Mouse (Mus musculus) liver, embryonic 16.5 days (tissue): ENCODE results near the gene Ngly1. TPM values are rescaled to one million over a fixed set of nuclear protein-coding genes. Genes with fewer than 3 reads are reported as not detected.

ENCODE experiments used
- ATAC-seq: fragments of 200-750 bp; cut with Nextera tagmentation; 2 replicates; pipeline ENCODE4 v1.8.0; 2017; ENCODE audit warnings: low read depth, mild to moderate bottlenecking, moderate number of reproducible peaks, moderate library complexity
- H3K27ac ChIP-seq: fragments of 300-500 bp; sonication (generic); 2 replicates; pipeline ENCODE4 v1.5.1; 2014; ENCODE audit warnings: mild to moderate bottlenecking, low read length
- H3K27me3 ChIP-seq: fragments of 300-500 bp; sonication (generic); 2 replicates; pipeline ENCODE4 v1.6.1; 2014; ENCODE audit warnings: low read depth, low read length, mixed read lengths; ENCODE audit not compliant: control insufficient read depth, insufficient read depth
- H3K36me3 ChIP-seq: fragments of 300-500 bp; sonication (generic); 2 replicates; pipeline ENCODE4 v1.6.1; 2014; ENCODE audit warnings: mild to moderate bottlenecking; ENCODE audit not compliant: control insufficient read depth, insufficient read depth
- H3K4me1 ChIP-seq: fragments of 300-500 bp; sonication (generic); 2 replicates; pipeline ENCODE4 v1.6.1; 2014; ENCODE audit warnings: low read depth, low read length, mixed read lengths; ENCODE audit not compliant: control insufficient read depth
- H3K4me2 ChIP-seq: fragments of 300-500 bp; sonication (generic); 2 replicates; pipeline ENCODE4 v1.6.1; 2014; ENCODE audit warnings: low read depth, low read length, mixed read lengths
- H3K4me3 ChIP-seq: fragments of 300-500 bp; sonication (generic); 2 replicates; pipeline ENCODE4 v1.5.1; 2014; ENCODE audit warnings: low read depth, mild to moderate bottlenecking, low read length
- H3K9ac ChIP-seq: fragments of 300-500 bp; sonication (generic); 2 replicates; pipeline ENCODE4 v1.6.1; 2014; ENCODE audit warnings: low read depth, low read length
- H3K9me3 ChIP-seq: fragments of 300-500 bp; sonication (generic); replicated peaks from 2 replicates; pipeline ENCODE4 v1.6.1; 2016; ENCODE audit warnings: low read length; ENCODE audit not compliant: control insufficient read depth
- WGBS: fragments of 180-500 bp; shearing (Covaris S2); extraction: QIAGEN DNeasy Blood & Tissue Kit; methylation state at CpG from one replicate; pipeline ENCODE4 v1.1.7; 2014; ENCODE audit not compliant: insufficient replicate concordance; 5-methylcytosine and 5-hydroxymethylcytosine counted together
- polyA plus RNA-seq: library from polyadenylated mRNA; unstranded; fragments of >200 nt; fragmentation: Nextera tagmentation; extraction: Ambion mirVana; gene quantifications from 2 replicates; pipeline ENCODE4 v1.2.1, GENCODE M21; 2015

Ngly1 gene
- polyA plus RNA-seq, 1 experiment from 2014 or later = 17.8 TPM

GRCm38 (mm10) chr14:16279196-16279595, 30.1 kb downstream of the Ngly1 start:
- Histone ChIP-seq H3K4me1 (no peaks in the 10 kb centered on the region), H3K9me3 (no peaks in the 10 kb centered on the region), H3K4me3 (no peak overlapping the region), H3K27me3 (no peaks in the 10 kb centered on the region), H3K9ac (no peak overlapping the region), H3K36me3 (peaks cover 3% of the 10 kb centered on the region; the same call in 1 of the 2 replicates), H3K4me2 (no peak overlapping the region), H3K27ac (no peak overlapping the region)
- ATAC-seq = no peak
- 76% methylated on average over 4 of the region's 4 CpGs for WGBS

GRCm38 (mm10) chr14:16283966-16284365, 34.9 kb downstream of the Ngly1 start:
- H3K4me3 ChIP-seq = no peak overlapping the region
- H3K4me2 ChIP-seq = no peak overlapping the region
- no peak overlapping the region for H3K27ac ChIP-seq
- peaks cover 3% of the 10 kb centered on the region; the same call in 1 of the 2 replicates for H3K36me3 ChIP-seq
- no peak overlapping the region for H3K9ac ChIP-seq
- no peaks in the 10 kb centered on the region for H3K4me1 ChIP-seq
- no peak for ATAC-seq
- no peaks in the 10 kb centered on the region for H3K27me3 ChIP-seq
- 82% methylated on average over 4 of the region's 4 CpGs for WGBS
- H3K9me3 ChIP-seq = no peaks in the 10 kb centered on the region

- peaks cover 10% of the 10 kb centered on the region for H3K36me3 ChIP-seq
- ATAC-seq = no peak
- H3K9me3 ChIP-seq = no peaks in the 10 kb centered on the region
- H3K27ac ChIP-seq = no peak overlapping the region
- WGBS = 44% methylated on average over 1 of the region's 1 CpGs
- no peak overlapping the region for H3K4me2 ChIP-seq
- no peak overlapping the region for H3K9ac ChIP-seq
- no peaks in the 10 kb centered on the region for H3K4me1 ChIP-seq
- H3K4me3 ChIP-seq = no peak overlapping the region
- no peaks in the 10 kb centered on the region for H3K27me3 ChIP-seq
Observed at GRCm38 (mm10) chr14:16292371-16292770, 43.3 kb downstream of the Ngly1 start.

GRCm38 (mm10) chr14:16293015-16293414, 43.9 kb downstream of the Ngly1 start:
- no peak overlapping the region for H3K4me3 ChIP-seq
- H3K36me3 ChIP-seq = peaks cover 10% of the 10 kb centered on the region
- ATAC-seq = no peak
- no peaks in the 10 kb centered on the region for H3K27me3 ChIP-seq
- no peak overlapping the region for H3K9ac ChIP-seq
- no peak overlapping the region for H3K27ac ChIP-seq
- H3K9me3 ChIP-seq = no peaks in the 10 kb centered on the region
- H3K4me2 ChIP-seq = no peak overlapping the region
- no peaks in the 10 kb centered on the region for H3K4me1 ChIP-seq

GRCm38 (mm10) chr14:16293921-16294320, 44.8 kb downstream of the Ngly1 start:
- 84% methylated on average over 1 of the region's 1 CpGs for WGBS
- peaks cover 10% of the 10 kb centered on the region for H3K36me3 ChIP-seq

GRCm38 (mm10) chr14:16296816-16297468, 47.9 kb downstream of the Ngly1 start:
- no peak for ATAC-seq

More at GRCm38 (mm10) chr14:16293921-16294320, 44.8 kb downstream of the Ngly1 start:
- Histone ChIP-seq H3K27ac (no peak overlapping the region), H3K9me3 (no peaks in the 10 kb centered on the region), H3K4me3 (no peak overlapping the region), H3K9ac (no peak overlapping the region), H3K4me1 (no peaks in the 10 kb centered on the region), H3K27me3 (no peaks in the 10 kb centered on the region), H3K4me2 (no peak overlapping the region)
- no peak for ATAC-seq

GRCm38 (mm10) chr14:16301735-16302134, 52.7 kb downstream of the Ngly1 start:
- no peak for ATAC-seq
- WGBS = 87% methylated on average over 5 of the region's 5 CpGs
- no peak overlapping the region for H3K4me2 ChIP-seq
- no peaks in the 10 kb centered on the region for H3K4me1 ChIP-seq
- no peak overlapping the region for H3K4me3 ChIP-seq
- no peak overlapping the region for H3K9ac ChIP-seq
- no peaks in the 10 kb centered on the region for H3K9me3 ChIP-seq
- no peaks in the 10 kb centered on the region for H3K27me3 ChIP-seq
- H3K36me3 ChIP-seq = peaks cover 2% of the 10 kb centered on the region; the same call in 1 of the 2 replicates
- no peak overlapping the region for H3K27ac ChIP-seq

More at GRCm38 (mm10) chr14:16296816-16297468, 47.9 kb downstream of the Ngly1 start:
- Histone ChIP-seq H3K27me3 (no peaks in the 10 kb centered on the region), H3K4me1 (no peaks in the 10 kb centered on the region), H3K36me3 (peaks cover 10% of the 10 kb centered on the region), H3K4me2 (no peak overlapping the region), H3K9ac (no peak overlapping the region), H3K27ac (no peak overlapping the region), H3K9me3 (no peaks in the 10 kb centered on the region), H3K4me3 (no peak overlapping the region)
- 67% methylated on average over 2 of the region's 2 CpGs for WGBS

- WGBS = 35% methylated on average over 1 of the region's 1 CpGs
- no peak overlapping the region for H3K27ac ChIP-seq
- H3K9ac ChIP-seq = no peak overlapping the region
- no peaks in the 10 kb centered on the region for H3K36me3 ChIP-seq
- H3K4me1 ChIP-seq = no peaks in the 10 kb centered on the region
- ATAC-seq = no peak
- H3K27me3 ChIP-seq = no peaks in the 10 kb centered on the region
- no peaks in the 10 kb centered on the region for H3K9me3 ChIP-seq
- no peak overlapping the region for H3K4me2 ChIP-seq
- H3K4me3 ChIP-seq = no peak overlapping the region
Observed at GRCm38 (mm10) chr14:16302688-16303087, 53.6 kb downstream of the Ngly1 start.

- Histone ChIP-seq H3K27ac (no peak overlapping the region), H3K9ac (no peak overlapping the region), H3K36me3 (no peaks in the 10 kb centered on the region), H3K4me1 (peaks cover 2% of the 10 kb centered on the region; the same call in 1 of the 2 replicates), H3K4me2 (no peak overlapping the region), H3K9me3 (no peaks in the 10 kb centered on the region), H3K27me3 (no peaks in the 10 kb centered on the region), H3K4me3 (no peak overlapping the region)
- no peak for ATAC-seq
- 78% methylated on average over 6 of the region's 6 CpGs for WGBS
Observed at GRCm38 (mm10) chr14:16310791-16311190, 61.7 kb downstream of the Ngly1 start.
